Mouse (Mus musculus) CH12.LX (cell line): ENCODE measurements around the gene Tep1. TPM values are rescaled to one million over a fixed set of nuclear protein-coding genes. Genes with fewer than 3 reads are reported as not detected.

Experiments used
- DNase-seq: peaks from one replicate; pipeline ENCODE4 v3.0.0-alpha.2; 2013; ENCODE audit errors: extremely low read depth
- H3K27ac ChIP-seq: 2 replicates; pipeline ENCODE4 v1.5.1; 2012; ENCODE audit warnings: low read depth, mild to moderate bottlenecking, control low read depth, moderate library complexity; ENCODE audit not compliant: insufficient read depth
- H3K27me3 ChIP-seq: replicated peaks from 2 replicates; pipeline ENCODE3; 2012; ENCODE audit warnings: inconsistent platforms
- H3K36me3 ChIP-seq, 2 experiments: replicated peaks in 1 of 2; 2 replicates each; pipeline versions ENCODE3 to v1.6.1; 2012; ENCODE audit warnings: inconsistent platforms in 1 of 2, low read length in 1 of 2, mild to moderate bottlenecking in 1 of 2, mixed read lengths in 1 of 2, moderate library complexity in 1 of 2; ENCODE audit not compliant: control insufficient read depth in 1 of 2, insufficient read depth in 1 of 2
- H3K4me1 ChIP-seq, 2 experiments: 2 replicates each; pipeline ENCODE4 v1.6.1; 2012; ENCODE audit warnings: inconsistent platforms in 1 of 2, moderate library complexity in 1 of 2; ENCODE audit not compliant: insufficient read depth in 2 of 2, control insufficient read depth in 1 of 2
- H3K4me2 ChIP-seq: 2 replicates; pipeline ENCODE4 v1.6.1; 2012; ENCODE audit warnings: low read depth, mild to moderate bottlenecking, control low read depth; ENCODE audit not compliant: poor library complexity, insufficient read depth, severe bottlenecking
- H3K4me3 ChIP-seq, 3 experiments: fragments of 150-350 bp in 1 of 3; sonication (generic) in 1 of 3; replicated peaks in 1 of 3; 2 replicates each; pipeline versions ENCODE3 to v1.5.1; 2011 to 2012; ENCODE audit warnings: low read depth in 2 of 3, low read length in 2 of 3, mild to moderate bottlenecking in 2 of 3, moderate library complexity in 2 of 3, control low read depth in 1 of 3, improper control_type of control experiment in 1 of 3, inconsistent platforms in 1 of 3, mixed read lengths in 1 of 3; ENCODE audit not compliant: poor library complexity in 1 of 3
- H3K79me2 ChIP-seq: replicated peaks from 2 replicates; pipeline ENCODE4 v1.6.1; 2012; ENCODE audit warnings: mild to moderate bottlenecking, moderate library complexity; ENCODE audit not compliant: control insufficient read depth, poor library complexity, insufficient read depth, severe bottlenecking; ENCODE audit errors: extremely low read depth
- H3K9ac ChIP-seq: 2 replicates; pipeline ENCODE4 v1.6.1; 2012; ENCODE audit warnings: low read depth, mild to moderate bottlenecking, control low read depth, moderate library complexity; ENCODE audit not compliant: insufficient read depth
- H3K9me3 ChIP-seq: replicated peaks from 2 replicates; pipeline ENCODE3; 2012; ENCODE audit warnings: low read length, inconsistent platforms, mixed read lengths
- E2F4 ChIP-seq: IDR thresholded peaks from 2 replicates; pipeline ENCODE4 v1.6.1; 2011; ENCODE audit warnings: low read depth, low read length, improper control_type of control experiment; ENCODE audit not compliant: insufficient replicate concordance
- EP300 ChIP-seq: IDR thresholded peaks from 2 replicates; pipeline ENCODE4 v1.6.1; 2011; ENCODE audit warnings: low read length, improper control_type of control experiment
- ETS1 ChIP-seq: conservative IDR thresholded peaks from 2 replicates; pipeline ENCODE4 v1.6.1; 2012; ENCODE audit warnings: low read depth, mild to moderate bottlenecking, inconsistent platforms, low read length, improper control_type of control experiment, moderate library complexity
- HCFC1 ChIP-seq: IDR thresholded peaks from 2 replicates; pipeline ENCODE4 v1.6.1; 2012; ENCODE audit warnings: low read depth, mild to moderate bottlenecking, inconsistent platforms, low read length, improper control_type of control experiment
- IRF4 ChIP-seq: IDR thresholded peaks from 2 replicates; pipeline ENCODE4 v1.6.1; 2014; ENCODE audit warnings: low read depth, mild to moderate bottlenecking, inconsistent platforms, low read length, improper control_type of control experiment
- KAT2A ChIP-seq: IDR thresholded peaks from 2 replicates; pipeline ENCODE4 v1.6.1; 2012; ENCODE audit warnings: low read length, improper control_type of control experiment, inconsistent platforms; ENCODE audit not compliant: insufficient replicate concordance
- MAFK ChIP-seq: IDR thresholded peaks from 2 replicates; pipeline ENCODE4 v1.6.1; 2011; ENCODE audit warnings: low read length, improper control_type of control experiment; ENCODE audit not compliant: insufficient replicate concordance
- MYC ChIP-seq: IDR thresholded peaks from 2 replicates; pipeline ENCODE4 v1.6.1; 2011; ENCODE audit warnings: low read depth, mild to moderate bottlenecking, improper control_type of control experiment, low read length
- NRF1 ChIP-seq: IDR thresholded peaks from 2 replicates; pipeline ENCODE4 v1.6.1; 2014; ENCODE audit warnings: low read depth, mild to moderate bottlenecking, inconsistent platforms, low read length, improper control_type of control experiment, moderate library complexity
- POLR2AphosphoS2 ChIP-seq: IDR thresholded peaks from 2 replicates; pipeline ENCODE4 v1.6.1; 2011; ENCODE audit warnings: low read depth, low read length, improper control_type of control experiment
- RCOR1 ChIP-seq: conservative IDR thresholded peaks from 2 replicates; pipeline ENCODE4 v1.6.1; 2012; ENCODE audit warnings: low read depth, mild to moderate bottlenecking, inconsistent platforms, low read length, improper control_type of control experiment
- SIN3A ChIP-seq: IDR thresholded peaks from 2 replicates; pipeline ENCODE4 v1.6.1; 2012; ENCODE audit warnings: low read length, improper control_type of control experiment, inconsistent platforms
- SMC3 ChIP-seq: IDR thresholded peaks from 2 replicates; pipeline ENCODE4 v1.6.1; 2011; ENCODE audit warnings: low read depth, low read length, improper control_type of control experiment
- TBP ChIP-seq: conservative IDR thresholded peaks from 2 replicates; pipeline ENCODE4 v1.6.1; 2011; ENCODE audit warnings: low read depth, low read length, improper control_type of control experiment
- TCF12 ChIP-seq: IDR thresholded peaks from 2 replicates; pipeline ENCODE4 v1.6.1; 2014; ENCODE audit warnings: low read depth, mild to moderate bottlenecking, inconsistent platforms, low read length, improper control_type of control experiment
- UBTF ChIP-seq: IDR thresholded peaks from 2 replicates; pipeline ENCODE4 v1.6.1; 2012; ENCODE audit warnings: low read depth, mild to moderate bottlenecking, inconsistent platforms, low read length, improper control_type of control experiment, moderate library complexity
- USF1 ChIP-seq: IDR thresholded peaks from 2 replicates; pipeline ENCODE4 v1.6.1; 2014; ENCODE audit warnings: low read depth, mild to moderate bottlenecking, inconsistent platforms, low read length, improper control_type of control experiment
- USF2 ChIP-seq: conservative IDR thresholded peaks from 2 replicates; pipeline ENCODE4 v1.6.1; 2011; ENCODE audit warnings: low read depth, low read length, improper control_type of control experiment
- ZC3H11A ChIP-seq: IDR thresholded peaks from 2 replicates; pipeline ENCODE4 v1.6.1; 2012; ENCODE audit warnings: low read depth, mild to moderate bottlenecking, inconsistent platforms, low read length, improper control_type of control experiment
- ZKSCAN1 ChIP-seq: IDR thresholded peaks from 2 replicates; pipeline ENCODE4 v1.6.1; 2012; ENCODE audit warnings: low read depth, inconsistent platforms, low read length, improper control_type of control experiment, borderline replicate concordance
- ZMIZ1 ChIP-seq: IDR thresholded peaks from 2 replicates; pipeline ENCODE4 v1.6.1; 2012; ENCODE audit warnings: low read depth, mild to moderate bottlenecking, inconsistent platforms, low read length, improper control_type of control experiment
- ZNF384 ChIP-seq: IDR thresholded peaks from 2 replicates; pipeline ENCODE4 v1.6.1; 2012; ENCODE audit warnings: low read depth, low read length, improper control_type of control experiment, inconsistent platforms
- dilution Hi-C: fragments of 300-500 bp; cut with MboI; formaldehyde crosslinking; loops from 2 replicates; pipeline ENCODE4 v1.14.3; 2020; ENCODE audit warnings: low sequenced_read_pairs; ENCODE audit not compliant: extremely low pct_unique_long_range_greater_than_20kb, extremely low pct_ligation_motif_present
- in situ Hi-C: fragments of 300-500 bp; cut with MboI; formaldehyde crosslinking; loops from 3 replicates; pipeline ENCODE4 v1.14.3; 2019; ENCODE audit warnings: low sequenced_read_pairs, low pct_ligation_motif_present, low pct_unique_long_range_greater_than_20kb, mixed read lengths
- polyA plus RNA-seq: library from polyadenylated mRNA; unstranded; fragments of >175 nt; gene quantifications from 2 replicates; pipeline ENCODE4 v1.2.1, GENCODE M21; 2012; ENCODE audit warnings: low read depth; ENCODE audit not compliant: insufficient read length
- total RNA-seq, 2 experiments: library from RNA; depleted of rRNA; stranded (reverse); fragments of 300-350 nt in 1 of 2; fragments of >200 nt in 1 of 2; gene quantifications; 2 replicates each; pipeline ENCODE4 v1.2.3; 2012 to 2014

Gene Tep1
- total and polyA plus RNA-seq, 3 experiments = 4.1 to 14.7 (median 12.9) TPM

DNA sequence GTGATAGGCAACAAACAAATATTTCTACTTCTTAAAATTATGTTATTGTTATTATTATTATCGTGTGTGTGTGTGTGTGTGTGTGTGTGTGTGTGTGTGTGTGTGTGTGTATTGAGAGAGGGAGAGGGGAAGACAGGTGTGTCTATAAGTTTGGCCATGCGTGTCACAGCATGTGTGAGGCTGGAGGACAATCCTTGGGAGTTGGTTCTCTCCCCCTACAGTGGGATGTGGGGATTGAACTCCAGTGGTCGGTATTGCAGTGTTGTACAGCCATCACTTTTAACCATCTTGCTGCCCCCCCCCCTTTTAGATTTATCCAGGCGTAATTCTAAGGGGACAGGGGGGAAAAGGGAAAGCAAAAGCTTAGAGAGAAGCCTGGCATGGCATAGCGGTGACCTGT lies 1.7 kb downstream of the Tep1 start:
- Histone ChIP-seq H3K4me3 (no peak overlapping the region), H3K36me3 (peaks cover 10 to 34% of the 10 kb centered on the region in 2 experiments), H3K4me1 (peaks cover 0 to 29% of the 10 kb centered on the region in 2 experiments; a peak in 2 of 4 replicates), H3K79me2 (no peaks in the 10 kb centered on the region; the same call in 1 of the 2 replicates), H3K9me3 (no peaks in the 10 kb centered on the region), H3K4me2 (no peak overlapping the region), H3K27me3 (no peaks in the 10 kb centered on the region), H3K9ac (no peak overlapping the region), H3K27ac (no peak overlapping the region)
- in situ Hi-C loops (no loop called here), dilution Hi-C loops (no loop called here)
- no peak for TF ChIP-seq MYC
- TF ChIP-seq TBP = no peak
- TF ChIP-seq RCOR1 = no peak
- no peak for TF ChIP-seq ZNF384
- no peak for TF ChIP-seq ETS1
- TF ChIP-seq ZKSCAN1 = no peak
- TF ChIP-seq UBTF = no peak
- no peak for TF ChIP-seq USF2
- no peak for TF ChIP-seq SMC3
- TF ChIP-seq HCFC1 = no peak
- TF ChIP-seq ZC3H11A = no peak
- TF ChIP-seq TCF12 = no peak
- no peak for TF ChIP-seq NRF1
- no peak for TF ChIP-seq SIN3A
- no peak for TF ChIP-seq POLR2AphosphoS2
- TF ChIP-seq MAFK = no peak
- TF ChIP-seq USF1 = no peak
- TF ChIP-seq EP300 = no peak
- no peak for TF ChIP-seq ZMIZ1
- no peak for TF ChIP-seq KAT2A
- no peak for DNase-seq

GRCm38 (mm10) chr14:50868211-50868610 lies 2.1 kb downstream of the Tep1 start:
- H3K9me3 ChIP-seq = no peaks in the 10 kb centered on the region
- peaks cover 14 to 38% of the 10 kb centered on the region in 2 experiments for H3K36me3 ChIP-seq
- in situ Hi-C loops = no loop called here
- no peaks in the 10 kb centered on the region for H3K27me3 ChIP-seq
- no peak overlapping the region for H3K4me2 ChIP-seq
- H3K4me1 ChIP-seq = peaks cover 0 to 29% of the 10 kb centered on the region in 2 experiments; a peak in 2 of 4 replicates
- H3K27ac ChIP-seq = no peak overlapping the region
- H3K4me3 ChIP-seq = no peak overlapping the region
- H3K79me2 ChIP-seq = no peaks in the 10 kb centered on the region; the same call in 1 of the 2 replicates
- no peak for DNase-seq
- dilution Hi-C loops = no loop called here
- no peak overlapping the region for H3K9ac ChIP-seq
- TF ChIP-seq E2F4 = no peak
- TF ChIP-seq IRF4 = no peak
